Mouse (Mus musculus) embryonic fibroblast, embryonic 13.5 days (primary cell): Measurements from ENCODE around the gene Fbxo4.

Experiments
- CTCF ChIP-seq: IDR thresholded peaks from 2 replicates; pipeline ENCODE4 v1.5.1; 2011; ENCODE audit warnings: mild to moderate bottlenecking, control low read depth, low read length, moderate library complexity, borderline replicate concordance; ENCODE audit not compliant: insufficient read depth
- POLR2A ChIP-seq: IDR thresholded peaks from 2 replicates; pipeline ENCODE4 v1.6.1; 2011; ENCODE audit warnings: low read depth, mild to moderate bottlenecking, control low read depth, low read length, moderate library complexity

DNA sequence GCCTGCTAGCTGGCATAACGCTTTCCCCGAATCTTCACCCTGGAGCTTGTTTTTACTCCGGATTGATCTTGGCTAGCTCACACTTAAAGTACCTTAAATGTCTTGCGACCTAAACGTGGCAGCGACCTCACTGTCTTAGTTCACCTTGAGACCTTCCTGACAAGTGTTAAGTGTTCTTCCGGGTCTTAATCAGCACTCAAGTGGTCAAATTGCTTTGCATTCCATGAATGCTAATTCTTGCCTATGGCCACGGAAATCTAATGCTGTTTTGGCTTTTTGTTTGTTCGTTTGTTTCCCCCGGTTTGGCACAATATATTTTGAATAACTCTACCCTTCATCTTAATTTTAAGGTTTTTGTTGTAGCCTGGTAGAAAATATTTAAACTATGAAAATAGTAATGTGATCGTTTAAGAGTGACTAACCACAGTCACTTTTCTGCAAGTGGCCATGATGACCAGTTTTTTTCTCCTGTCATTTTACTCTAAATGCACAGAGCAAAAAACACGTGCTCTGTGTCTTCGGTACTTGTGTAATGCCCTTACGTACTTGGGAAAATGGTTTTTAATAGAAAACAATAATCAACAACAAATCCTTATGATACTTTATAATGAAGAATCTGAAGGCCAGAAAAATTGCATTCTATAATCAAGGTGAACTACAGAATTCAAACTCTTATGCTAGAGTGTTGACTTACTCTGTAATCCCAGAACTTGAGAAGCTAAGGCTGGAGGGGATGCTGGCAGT is 17.1 kb upstream of the Fbxo4 start:
- no peak; the same call in 1 of the 2 replicates for TF ChIP-seq POLR2A
- no peak for TF ChIP-seq CTCF
